Mouse (Mus musculus) cortical plate, adult 2 months (tissue): ENCODE data around the gene Exoc4.

Experiments used
- CTCF ChIP-seq: fragments of 200-500 bp; IDR thresholded peaks from 2 replicates; pipeline ENCODE4 v1.5.1; 2011; ENCODE audit warnings: mild to moderate bottlenecking, control low read depth, low read length; ENCODE audit not compliant: insufficient read depth; ENCODE audit errors: extremely low read depth
- POLR2A ChIP-seq: fragments of 200-500 bp; IDR thresholded peaks from 2 replicates; pipeline ENCODE4 v1.6.1; 2011; ENCODE audit warnings: mild to moderate bottlenecking, low read length, control low read depth; ENCODE audit not compliant: insufficient read depth; ENCODE audit errors: extremely low read depth

GRCm38 (mm10) chr6:33380517-33380916 is 131.6 kb downstream of the Exoc4 start:
- no peak for TF ChIP-seq POLR2A
- no peak for TF ChIP-seq CTCF
